Comparison of ENCODE assay signal across 11 mouse cellular contexts in the genomic region with DNA sequence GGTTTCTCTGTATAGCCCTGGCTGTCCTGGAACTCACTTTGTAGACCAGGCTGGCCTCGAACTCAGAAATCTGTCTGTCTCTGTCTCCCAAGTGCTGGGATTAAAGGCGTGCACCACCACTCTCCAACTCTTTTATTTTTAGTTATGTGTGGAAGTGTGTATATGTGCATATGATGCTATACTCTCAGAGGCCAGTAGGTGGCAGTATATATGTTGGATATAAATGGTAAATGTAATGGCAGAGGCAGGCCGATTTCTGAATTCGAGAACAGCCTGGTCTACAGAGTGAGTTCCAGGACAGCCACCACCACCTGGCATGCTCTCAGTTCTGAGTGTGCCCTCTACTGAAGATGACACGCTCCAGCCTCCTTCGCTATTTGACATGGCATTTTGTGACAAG.
DNase-seq lines count a peak whose midpoint lies in the region; ATAC-seq and TF ChIP-seq lines count a peak whose summit lies in the region.
"Had no signal": no experiment of that assay in that cellular context is flagged by ENCODE, and none has a peak within 500 bp of the region (broad histone marks: within the 10 kb centered on the region; RNA-seq: fewer than 3 reads in every experiment).

No protein-coding gene starts in this region.

- no peaks in the 10 kb centered on the region for H3K36me3 ChIP-seq in lung, postnatal 0 days (ENCODE audit: insufficient read depth, low read length)
- no peaks in the 10 kb centered on the region for H3K36me3 ChIP-seq in hindbrain, embryonic 10.5 days
- H3K36me3 ChIP-seq: liver, embryonic 15.5 days; neural tube, embryonic 13.5 days had no signal

- H3K4me1 ChIP-seq in lung, postnatal 0 days (ENCODE audit: insufficient read depth, low read depth, low read length), result no peaks in the 10 kb centered on the region
- no peaks in the 10 kb centered on the region for H3K4me1 ChIP-seq in hindbrain, embryonic 10.5 days (replicated peaks)
- H3K4me1 ChIP-seq: liver, embryonic 15.5 days; neural tube, embryonic 13.5 days had no signal

- H3K27me3 ChIP-seq in lung, postnatal 0 days (replicated peaks; ENCODE audit: insufficient read depth, low read length), result no peaks in the 10 kb centered on the region
- no peaks in the 10 kb centered on the region for H3K27me3 ChIP-seq in hindbrain, embryonic 10.5 days (ENCODE audit: insufficient read depth, poor library complexity, severe bottlenecking)
- H3K27me3 ChIP-seq: liver, embryonic 15.5 days; neural tube, embryonic 13.5 days had no signal

- H3K4me3 ChIP-seq in lung, postnatal 0 days (ENCODE audit: low read depth, low read length), result no peak overlapping the region
- no peak overlapping the region for H3K4me3 ChIP-seq in hindbrain, embryonic 10.5 days
- H3K4me3 ChIP-seq: liver, embryonic 15.5 days; neural tube, embryonic 13.5 days had no signal

- no peak for TF ChIP-seq POLR2A in brain, embryonic 14.5 days (IDR thresholded peaks at IDR 0.05; ENCODE audit: borderline replicate concordance, extremely low read depth, insufficient read depth, insufficient read length, poor library complexity, severe bottlenecking)

- no peak overlapping the region for H3K9ac ChIP-seq in lung, postnatal 0 days (replicated peaks; ENCODE audit: low read depth)
- H3K9ac ChIP-seq: liver, embryonic 15.5 days; neural tube, embryonic 13.5 days had no signal

- peak; percentile 3 to 17 for DNase-seq in cerebellum, postnatal 10 days
- DNase-seq in cerebellum, adult 9-11 months, result no peak
- no peak for DNase-seq in lung, postnatal 0 days (ENCODE audit: low spot score)
- DNase-seq in lung, postnatal 25 days (ENCODE audit: low spot score), result no peak
- DNase-seq in brain, embryonic 14.5 days (ENCODE audit: low read depth), result no peak
- peak; percentile 3 to 4 for DNase-seq in spleen, postnatal 36 days (ENCODE audit: low spot score in 2 of 2)
- DNase-seq in hindbrain, embryonic 10.5 days (ENCODE audit: low spot score), result no peak
- DNase-seq in cerebellum, adult 8-10 months, result no peak
- DNase-seq: gastrocnemius, postnatal 10 days had no signal

- no peak for TF ChIP-seq EP300 in lung, postnatal 0 days (IDR thresholded peaks at IDR 0.05)

- TF ChIP-seq CTCF in lung, postnatal 0 days (IDR thresholded peaks at IDR 0.05), result peak; percentile 42
- TF ChIP-seq CTCF in brain, embryonic 14.5 days (IDR thresholded peaks at IDR 0.05; ENCODE audit: borderline replicate concordance, extremely low read depth, insufficient read depth, insufficient read length), result 0 out of 2 replicates have a peak, but pooled peaks have one; percentile 1

- no peak overlapping the region for H3K4me2 ChIP-seq in lung, postnatal 0 days (replicated peaks; ENCODE audit: low read depth, low read length)
- H3K4me2 ChIP-seq: liver, embryonic 15.5 days; neural tube, embryonic 13.5 days had no signal

- ATAC-seq in lung, postnatal 0 days, result no peak

- WGBS in lung, postnatal 0 days, result 75% methylated on average over 6 of the region's 6 CpGs
- 83% methylated on average over 6 of the region's 6 CpGs for WGBS in hindbrain, embryonic 10.5 days

- H3K9me3 ChIP-seq in lung, postnatal 0 days (ENCODE audit: low read length), result no peaks in the 10 kb centered on the region
- H3K9me3 ChIP-seq in hindbrain, embryonic 10.5 days, result no peaks in the 10 kb centered on the region
- H3K9me3 ChIP-seq: liver, embryonic 15.5 days; neural tube, embryonic 13.5 days had no signal

- H3K27ac ChIP-seq in lung, postnatal 0 days (ENCODE audit: low read length), result no peak overlapping the region
- H3K27ac ChIP-seq in hindbrain, embryonic 10.5 days, result no peak overlapping the region
- H3K27ac ChIP-seq: liver, embryonic 15.5 days; neural tube, embryonic 13.5 days had no signal

Comparison
In these comparisons a context has a peak if more than half of its experiments do, and no peak if none do; other contexts are left out.
1. DNase-seq: peak in cerebellum, postnatal 10 days (2 of 2) and spleen, postnatal 36 days (2 of 2); none in cerebellum, adult 9-11 months (single experiment), lung, postnatal 0 days (single experiment), lung, postnatal 25 days (single experiment), brain, embryonic 14.5 days (single experiment), hindbrain, embryonic 10.5 days (single experiment) and cerebellum, adult 8-10 months (single experiment).